Mouse (Mus musculus): ENCODE results near the gene Prpf8.

The Prpf8 gene

DNA sequence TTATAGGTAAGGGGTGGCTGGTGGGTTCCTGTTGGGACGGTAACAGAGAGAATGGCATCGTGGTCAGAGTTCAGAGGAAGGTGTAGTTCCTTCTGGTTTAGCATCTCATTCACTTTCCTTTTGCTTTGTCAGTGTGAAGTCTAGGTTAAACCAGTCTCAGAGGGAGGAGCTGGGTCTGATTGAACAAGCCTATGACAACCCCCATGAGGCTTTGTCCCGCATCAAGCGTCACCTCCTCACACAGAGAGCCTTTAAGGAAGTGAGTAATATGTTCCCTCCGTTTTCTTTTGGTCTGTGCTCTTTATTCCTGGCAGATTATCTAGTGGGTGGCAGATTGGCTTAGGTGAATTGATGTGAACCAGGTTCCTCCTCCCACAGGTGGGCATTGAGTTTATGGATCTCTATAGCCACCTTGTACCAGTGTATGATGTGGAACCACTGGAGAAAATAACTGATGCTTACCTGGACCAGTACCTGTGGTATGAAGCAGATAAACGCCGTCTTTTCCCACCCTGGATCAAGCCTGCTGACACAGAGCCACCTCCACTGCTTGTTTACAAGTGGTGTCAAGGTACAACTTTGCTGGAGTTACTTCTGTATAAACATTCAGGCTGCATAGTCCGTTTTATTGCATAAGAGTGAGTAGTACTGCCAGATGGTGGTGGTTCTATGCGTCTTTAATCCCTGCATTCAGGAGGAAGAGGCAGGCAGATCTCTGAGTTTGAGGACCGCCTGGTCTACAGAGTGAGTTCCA, 7.9 kb downstream of the Prpf8 start:
- no peak for DNase-seq (ENCODE audit: extremely low spot score, low read depth, low spot score)

GRCm38 (mm10) chr11:75498126-75498525, 11.5 kb downstream of the Prpf8 start:
- DNase-seq (ENCODE audit: extremely low spot score, low read depth, low spot score) = no peak

DNA sequence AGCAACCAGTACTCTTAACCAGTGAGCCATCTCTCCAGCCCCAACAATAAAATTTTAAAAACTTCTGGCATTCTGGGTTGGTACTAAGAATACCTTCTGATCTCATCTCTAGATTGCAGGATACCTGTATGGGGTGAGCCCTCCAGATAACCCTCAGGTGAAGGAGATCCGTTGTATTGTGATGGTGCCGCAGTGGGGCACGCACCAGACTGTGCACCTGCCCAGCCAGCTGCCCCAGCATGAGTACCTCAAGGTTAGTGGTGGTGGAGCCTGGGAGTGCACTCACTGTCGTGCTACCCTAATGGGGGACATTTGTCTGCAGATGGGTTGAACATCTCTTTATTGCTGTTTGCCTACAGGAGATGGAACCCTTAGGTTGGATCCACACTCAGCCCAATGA, 21.5 kb downstream of the Prpf8 start:
- DNase-seq (ENCODE audit: extremely low spot score, low read depth, low spot score) = no peak

- no peak for DNase-seq (ENCODE audit: extremely low spot score, low read depth, low spot score)
Observed at GRCm38 (mm10) chr11:75508904-75509303, 22.3 kb downstream of the Prpf8 start.

DNA sequence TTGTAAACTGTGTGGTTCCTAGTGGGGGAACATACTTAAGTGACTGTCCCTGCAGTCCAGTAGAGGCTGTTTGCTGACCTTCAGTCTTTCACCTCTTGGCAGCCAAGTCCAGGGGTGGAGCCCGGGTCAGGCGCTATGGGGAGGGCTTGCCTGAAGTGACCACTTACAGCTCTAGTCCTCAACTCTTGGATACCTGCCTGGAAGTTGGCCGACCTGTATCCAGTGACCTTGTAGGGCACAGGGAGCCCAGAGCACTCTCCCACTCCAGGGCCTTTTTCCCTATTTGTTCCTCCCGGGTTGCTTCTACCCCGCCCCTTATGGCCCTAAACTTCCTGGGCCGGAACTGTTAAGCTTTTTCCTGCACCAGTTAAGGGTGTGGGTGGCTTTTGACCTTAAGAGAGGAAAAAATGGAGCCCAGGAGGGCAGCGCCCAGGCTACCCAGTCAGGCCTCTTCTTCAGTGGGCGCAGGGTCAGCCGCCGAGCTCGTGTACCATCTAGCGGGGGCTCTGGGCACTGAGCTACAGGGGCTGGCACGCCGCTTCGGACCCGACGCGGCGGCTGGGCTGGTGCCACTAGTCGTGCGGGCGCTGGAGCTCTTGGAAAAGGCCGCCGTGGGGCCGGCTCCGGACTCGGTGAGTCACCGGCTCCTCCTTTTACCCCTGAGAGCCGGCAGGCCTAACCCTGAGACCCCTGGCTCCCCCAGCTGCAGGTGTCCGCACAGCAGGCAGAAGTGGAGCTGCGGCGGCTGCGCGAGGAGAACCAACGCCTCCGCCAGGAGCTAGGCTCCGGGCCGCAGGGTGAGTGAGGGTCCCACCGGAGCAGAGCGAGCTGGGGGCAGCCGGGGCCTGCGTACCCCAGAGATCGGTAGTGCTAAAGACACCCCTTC, 23.4 kb downstream of the Prpf8 start, which contains the start of gene Rilp:
Rilp (plus strand) TSS at position 354 of the 886 bp plus-strand sequence.
- DNase-seq (ENCODE audit: extremely low spot score, low read depth, low spot score) = no peak

DNA sequence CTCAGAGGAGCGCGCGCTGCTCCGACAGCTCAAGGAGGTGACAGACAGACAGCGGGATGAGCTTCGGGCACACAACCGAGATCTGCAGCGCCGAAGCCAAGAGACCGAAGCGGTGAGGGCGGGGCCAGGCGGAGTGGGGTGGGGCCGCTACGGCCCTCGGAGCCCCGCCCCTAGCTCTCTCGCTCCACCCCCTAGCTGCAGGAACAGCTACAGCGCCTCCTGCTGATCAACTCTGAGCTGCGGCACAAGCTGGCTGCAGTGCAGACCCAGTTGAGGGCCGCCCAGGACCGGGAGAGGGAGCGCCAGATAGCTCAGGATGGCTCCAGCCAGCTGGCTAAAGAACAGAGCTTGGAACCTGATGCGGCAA, 24.0 kb downstream of the Prpf8 start:
- DNase-seq (ENCODE audit: extremely low spot score, low read depth, low spot score) = peak; percentile 73

DNA sequence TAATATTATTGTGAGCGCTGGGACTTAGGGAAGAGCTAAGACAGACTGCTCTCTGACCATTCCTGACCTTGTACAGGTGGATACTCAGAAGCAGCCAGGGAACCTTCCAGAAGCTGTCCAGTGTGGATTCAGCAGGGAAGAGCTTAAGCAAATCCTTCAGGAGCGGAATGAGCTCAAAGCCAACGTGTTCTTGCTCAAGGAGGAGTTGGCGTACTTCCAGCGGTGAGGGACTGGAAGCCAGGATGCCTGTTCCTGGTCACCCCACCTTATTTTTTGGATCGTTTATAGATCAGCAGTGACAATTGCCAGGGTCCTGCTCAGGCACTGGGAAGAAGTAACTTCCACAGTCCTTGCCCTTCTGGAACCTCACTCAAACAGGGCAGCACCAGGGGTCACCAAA, 24.6 kb downstream of the Prpf8 start:
- no peak for DNase-seq (ENCODE audit: extremely low spot score, low read depth, low spot score)

DNA sequence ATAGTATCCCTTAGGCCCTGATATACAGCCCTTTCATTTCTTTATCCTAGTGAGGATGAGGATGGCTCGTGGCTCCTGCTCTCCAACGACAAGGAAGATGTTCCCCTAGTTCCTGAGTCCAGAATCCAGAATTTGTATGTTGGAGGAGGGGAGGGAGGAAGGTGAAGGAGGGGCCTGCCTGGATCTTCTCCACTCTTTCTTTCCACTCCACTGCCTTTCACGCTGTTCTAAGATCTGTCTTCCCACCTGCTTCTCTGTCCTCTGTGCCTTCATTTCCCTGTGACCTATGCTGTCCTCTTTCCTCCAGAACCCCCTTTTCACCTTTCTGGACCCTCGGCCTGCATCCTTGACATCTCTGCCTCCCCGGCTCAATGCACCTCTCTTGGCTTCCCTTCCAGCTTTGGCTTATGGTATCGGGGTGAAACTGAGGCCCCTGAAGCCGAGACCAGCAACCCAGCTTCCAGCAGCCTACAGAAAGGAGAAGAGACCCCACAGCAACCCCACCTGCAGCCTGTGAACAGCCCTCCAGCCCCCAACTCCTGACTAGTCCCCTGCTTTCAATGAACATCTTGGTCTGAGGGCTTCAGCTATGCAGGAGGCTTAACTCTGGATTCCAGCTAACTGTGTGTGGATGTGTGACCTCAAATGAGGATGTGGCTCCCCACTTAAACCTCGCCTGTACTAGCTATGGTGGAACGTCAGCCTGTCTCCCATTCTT, 25.8 kb downstream of the Prpf8 start:
- no peak for DNase-seq (ENCODE audit: extremely low spot score, low read depth, low spot score)

- no peak for DNase-seq (ENCODE audit: extremely low spot score, low read depth, low spot score)
Observed at GRCm38 (mm10) chr11:75513336-75513735, 26.7 kb downstream of the Prpf8 start, which contains the start of gene Scarf1. Gene Scarf1, plus strand, starts transcription at chr11:75513540.

DNA sequence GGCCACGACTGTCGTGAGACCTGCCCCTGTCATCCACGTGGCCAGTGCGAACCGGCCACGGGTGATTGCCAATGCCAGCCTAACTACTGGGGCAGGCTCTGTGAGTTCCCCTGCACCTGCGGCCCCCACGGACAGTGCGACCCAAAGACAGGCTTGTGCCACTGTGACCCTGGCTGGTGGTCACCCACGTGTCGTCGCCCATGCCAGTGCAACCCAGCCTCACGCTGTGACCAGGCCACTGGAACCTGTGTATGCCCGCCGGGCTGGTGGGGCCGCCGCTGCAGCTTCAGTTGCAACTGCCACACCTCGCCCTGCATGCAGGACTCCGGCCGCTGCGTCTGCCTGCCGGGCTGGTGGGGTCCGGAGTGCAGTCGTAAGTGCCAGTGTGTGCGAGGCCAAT, 28.6 kb downstream of the Prpf8 start:
- no peak for DNase-seq (ENCODE audit: extremely low spot score, low read depth, low spot score)

GRCm38 (mm10) chr11:75519834-75520633, 33.4 kb downstream of the Prpf8 start:
- DNase-seq (ENCODE audit: extremely low spot score, low read depth, low spot score) = no peak

DNA sequence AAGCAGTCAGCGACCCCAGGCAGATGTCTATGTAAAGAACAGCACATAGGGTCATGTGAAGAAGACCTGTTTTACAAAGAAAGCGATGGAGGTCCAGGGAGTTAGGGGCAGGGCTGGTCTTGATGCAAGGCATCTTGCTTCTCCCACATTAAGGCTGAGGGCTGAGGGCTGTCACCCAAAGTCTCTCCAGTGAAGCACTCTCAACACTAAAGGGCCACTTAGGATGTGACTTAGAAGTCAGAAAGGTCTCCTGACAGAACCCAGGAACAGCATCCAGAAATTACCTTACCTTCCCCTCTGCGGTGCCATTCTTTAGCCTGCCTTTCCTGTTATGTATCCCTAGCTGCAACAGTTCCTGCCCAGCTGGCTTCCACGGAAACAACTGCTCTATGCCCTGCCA, 35.0 kb downstream of the Prpf8 start:
- DNase-seq (ENCODE audit: extremely low spot score, low read depth, low spot score) = no peak

GRCm38 (mm10) chr11:75522793-75523192, 36.2 kb downstream of the Prpf8 start:
- no peak for DNase-seq (ENCODE audit: extremely low spot score, low read depth, low spot score)

- no peak for DNase-seq (ENCODE audit: extremely low spot score, low read depth, low spot score)
Observed at GRCm38 (mm10) chr11:75525531-75526125, 39.0 kb downstream of the Prpf8 start.

DNA sequence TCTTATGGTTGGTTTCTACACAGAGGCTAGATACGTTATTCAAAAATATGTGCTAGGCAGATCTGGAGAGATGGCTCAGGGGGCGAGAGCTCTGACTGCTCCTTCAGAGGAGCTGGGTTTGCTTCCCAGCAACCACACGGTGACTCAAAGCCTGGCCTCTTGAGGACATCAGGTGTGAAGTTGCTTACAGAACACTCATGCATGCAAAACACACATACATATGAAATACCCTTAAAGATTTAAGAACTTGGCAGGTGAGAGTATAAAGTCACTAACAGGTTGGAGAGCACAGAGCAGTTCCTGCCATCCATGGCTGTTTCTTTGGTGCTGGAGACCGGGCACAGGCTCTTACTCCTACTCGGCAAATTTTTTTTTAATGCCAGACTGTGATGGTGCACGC, 40.3 kb downstream of the Prpf8 start:
- DNase-seq (ENCODE audit: extremely low spot score, low read depth, low spot score) = no peak

- no peak for DNase-seq (ENCODE audit: extremely low spot score, low read depth, low spot score)
Observed at GRCm38 (mm10) chr11:75529771-75530170, 43.2 kb downstream of the Prpf8 start.

- peak; percentile 58 for DNase-seq (ENCODE audit: extremely low spot score, low read depth, low spot score)
Observed at GRCm38 (mm10) chr11:75530325-75530724, 43.7 kb downstream of the Prpf8 start.

DNA sequence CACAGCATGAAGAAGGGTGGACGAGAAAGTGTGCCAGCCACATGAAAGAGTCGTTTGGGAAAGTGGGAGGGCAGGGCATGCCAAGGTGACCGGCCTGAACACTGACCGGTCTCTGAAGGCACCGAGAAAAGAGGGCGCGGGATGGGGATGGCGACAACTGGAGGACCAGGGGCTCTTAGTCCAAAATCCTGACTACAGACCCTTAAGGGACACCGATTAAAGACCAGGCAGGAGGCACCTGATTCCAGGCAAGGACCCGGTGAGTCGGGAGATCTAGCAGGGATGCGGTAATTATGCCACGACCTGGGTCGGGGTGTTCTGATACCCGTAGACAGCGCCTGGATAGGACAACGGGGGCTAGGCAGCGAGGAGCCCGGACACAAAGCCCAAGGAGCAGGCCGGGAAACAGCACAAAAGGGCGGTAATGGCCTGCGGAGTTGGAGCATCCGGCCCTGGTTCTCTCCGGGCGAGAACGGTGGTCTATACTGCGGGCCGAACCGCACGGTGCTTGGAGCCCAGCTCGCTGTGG, 44.3 kb downstream of the Prpf8 start:
- no peak for DNase-seq (ENCODE audit: extremely low spot score, low read depth, low spot score)

DNA sequence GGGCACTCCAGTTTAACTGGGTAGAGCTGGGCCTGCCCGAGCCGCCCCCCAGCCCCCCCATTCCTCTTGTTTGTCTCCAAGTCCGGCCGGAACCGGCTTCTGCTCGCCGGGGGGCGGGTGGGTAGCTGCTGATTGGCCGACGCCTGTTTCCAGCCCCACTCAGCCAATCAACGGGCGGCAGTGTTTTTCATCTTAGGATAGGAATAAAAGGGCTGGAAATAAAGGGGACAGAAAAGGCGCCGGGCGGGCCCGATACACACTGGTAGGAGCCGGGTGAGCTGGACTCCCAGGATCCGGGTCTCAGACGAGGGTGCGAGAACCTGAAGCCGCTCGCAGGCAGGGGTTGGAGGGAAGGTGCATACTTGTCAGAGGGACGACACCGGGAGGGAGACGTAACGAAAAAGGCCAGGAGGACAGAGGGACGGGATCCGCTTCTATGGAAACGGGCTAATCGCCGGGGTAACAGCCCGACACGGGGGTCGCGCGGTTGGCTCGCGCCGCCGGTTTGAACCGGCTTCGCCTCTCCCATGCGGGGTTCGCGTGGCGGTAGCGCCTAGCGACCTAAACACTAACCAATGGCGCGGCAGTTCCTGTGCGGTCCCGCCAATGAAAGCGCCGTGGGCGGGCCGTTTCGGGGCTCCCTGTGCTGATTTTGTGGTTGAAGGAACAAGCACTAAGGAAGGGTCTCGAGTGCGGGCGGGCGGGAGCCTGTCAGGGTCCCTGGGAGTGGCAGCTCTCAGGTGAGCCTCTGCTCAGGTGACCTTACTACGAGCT, 45.0 kb downstream of the Prpf8 start, which contains the start of gene Slc43a2:
Slc43a2 (plus strand) TSS at position 226 of the 774 bp plus-strand sequence.
- peak; percentile 79 for DNase-seq (ENCODE audit: extremely low spot score, low read depth, low spot score)

Measured in hindlimb bud, embryonic 11.5 days (tissue).